Mouse (Mus musculus): Measurements from ENCODE around the gene Lzts2. TPM values are rescaled to one million over a fixed set of nuclear protein-coding genes. Genes with fewer than 3 reads are reported as not detected.

The Lzts2 gene
- total RNA-seq, 2 experiments from 2014 or later: 55.3 to 58.9 TPM

Other genes with a start within 250 kb of the Lzts2 start
- gene Slf2, start 83.3 kb upstream of the Lzts2 start, total RNA-seq (2021): 10 to 100 TPM; 22.8 to 23.7 TPM
- under 1 TPM; 0.28 to 0.50 TPM for gene Sema4g, start 25.3 kb upstream of the Lzts2 start, total RNA-seq (2021)
- 10 to 100 TPM; 32.5 to 32.8 TPM for gene Twnk, start 8.8 kb upstream of the Lzts2 start, total RNA-seq (2021)
- gene Mrpl43, start 8.0 kb upstream of the Lzts2 start, total RNA-seq (2021): 10 to 100 TPM; 54.3 to 58.2 TPM
- gene Pdzd7, start 31.3 kb downstream of the Lzts2 start, total RNA-seq (2021): not detected
- gene Sfxn3, start 33.1 kb downstream of the Lzts2 start, total RNA-seq (2021): 1 to 10 TPM; 7.8 to 8.9 TPM
- 1 to 10 TPM; 3.3 to 4.1 TPM for gene Kazald1, start 60.8 kb downstream of the Lzts2 start, total RNA-seq (2021)
- gene Tlx1, start 136.3 kb downstream of the Lzts2 start, total RNA-seq (2021): not detected
- under 1 TPM in 1 of 2 experiments, not detected in 1; 0.18 TPM for gene Lbx1, start 221.4 kb downstream of the Lzts2 start, total RNA-seq (2021)